Mouse (Mus musculus) granulocyte monocyte progenitor cell, adult 5-6 weeks (primary cell): Measurements from ENCODE around the gene Nsun5. TPM values are rescaled to one million over a fixed set of nuclear protein-coding genes. Genes with fewer than 3 reads are reported as not detected.

ENCODE experiments used
- ATAC-seq: replicated peaks from 2 replicates; pipeline ENCODE4 v1.8.0; 2016; ENCODE audit warnings: mild to moderate bottlenecking, moderate TSS enrichment, inconsistent platforms; ENCODE audit not compliant: poor library complexity, severe bottlenecking
- total RNA-seq, 2 experiments: library from RNA; stranded (forward) in 1 of 2; stranded (reverse) in 1 of 2; fragments of 200-712, 200-1000 nt in 1 of 2; fragments of >200 nt in 1 of 2; fragmentation: Nextera tagmentation in 1 of 2; gene quantifications; 2 replicates each; pipeline ENCODE4 v1.2.3; 2014 to 2017

Gene Nsun5
- 23.9 and 30.8 TPM in 2 replicates for total RNA-seq (2014; fragmentation: Nextera tagmentation)
- total RNA-seq (2017): 22.7 and 23.3 TPM in 2 replicates

DNA sequence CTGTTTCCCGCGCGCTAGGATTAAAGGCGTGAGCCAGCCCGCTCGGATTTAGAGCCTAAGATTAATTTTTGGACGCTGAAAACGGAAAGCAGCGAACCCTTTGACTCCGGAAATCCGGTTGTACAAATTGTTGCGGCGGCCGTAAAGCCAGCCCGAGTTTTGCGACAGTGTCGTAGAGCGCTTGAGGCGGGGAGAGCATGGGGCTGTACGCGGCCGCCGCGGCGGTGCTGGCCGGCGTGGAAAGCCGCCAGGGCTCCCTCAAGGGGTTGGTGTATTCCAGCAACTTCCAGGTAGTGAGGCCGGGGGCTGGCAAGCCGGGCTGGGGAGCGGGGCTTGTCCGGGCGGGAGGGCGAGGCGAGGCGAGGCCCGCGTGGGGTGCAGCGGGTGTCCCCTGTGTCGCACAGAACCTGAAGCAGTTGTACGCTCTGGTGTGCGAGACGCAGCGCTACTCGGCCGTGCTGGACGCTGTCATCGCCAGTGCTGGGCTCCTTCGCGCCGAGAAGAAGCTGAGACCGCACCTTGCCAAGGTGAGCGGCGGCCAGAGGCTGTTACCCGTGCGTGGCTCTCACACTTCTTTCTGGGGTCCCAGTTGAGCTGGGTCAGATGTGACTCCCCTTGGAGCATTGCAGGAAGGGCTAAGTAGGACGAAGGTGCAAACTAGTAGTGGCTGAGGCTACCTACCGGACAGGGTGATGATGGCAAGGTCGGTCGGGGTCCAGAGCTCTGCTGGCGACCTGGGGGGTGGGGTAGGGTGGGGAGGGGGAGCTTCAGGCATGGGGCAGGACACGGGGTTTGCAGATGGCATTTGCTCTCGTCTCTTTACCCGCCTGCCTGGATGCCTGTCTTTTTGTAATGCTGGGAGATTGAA is at the start of gene Nsun5:
Gene Nsun5 (plus strand): TSS at position 167 of the 868 bp plus-strand sequence.
- ATAC-seq: peak; percentile 77

DNA sequence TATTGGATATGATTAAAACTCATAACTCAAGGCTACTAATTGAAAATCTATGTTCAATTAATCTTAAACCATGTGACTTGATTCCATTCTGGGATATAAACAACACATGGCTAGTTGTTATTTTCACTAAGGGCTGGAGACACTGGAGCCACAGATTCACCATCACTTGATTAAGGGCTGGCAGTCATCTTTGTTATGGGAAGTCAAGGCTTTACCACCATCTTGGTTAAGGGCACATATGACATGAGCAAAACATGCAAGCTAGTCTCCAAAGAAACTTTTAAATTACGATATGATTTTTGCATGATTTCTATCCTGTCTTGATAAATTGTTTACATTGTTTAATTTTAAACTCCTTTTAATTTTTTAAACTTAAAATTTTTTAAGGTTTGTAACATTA is 47.6 kb upstream of the Nsun5 start:
- ATAC-seq: no peak

DNA sequence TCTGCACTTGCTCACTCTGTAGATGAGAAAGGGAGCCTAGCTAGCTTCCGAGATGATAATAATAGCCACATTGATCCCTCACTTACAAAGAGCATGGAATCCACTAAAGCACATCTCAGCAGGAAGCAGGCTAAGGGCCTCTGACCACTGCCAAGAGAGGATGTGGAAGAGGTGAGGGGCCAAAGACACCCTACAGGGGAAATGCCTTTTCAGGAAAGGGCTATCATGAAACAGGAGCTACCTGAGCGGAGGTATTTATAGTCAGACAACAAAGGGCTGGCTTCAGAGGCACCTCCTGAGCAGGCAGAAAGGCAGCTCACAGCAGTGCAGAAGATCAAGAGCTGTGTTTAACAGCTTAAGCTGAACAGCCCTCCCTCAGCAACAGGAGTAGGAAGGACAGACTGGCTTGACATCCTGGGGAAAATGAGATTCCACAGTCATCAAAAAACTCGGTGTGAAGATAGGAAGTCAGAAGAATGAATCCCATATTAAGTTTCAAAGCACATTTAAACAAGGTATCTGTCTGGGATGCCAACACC is 43.6 kb upstream of the Nsun5 start:
- no peak for ATAC-seq

DNA sequence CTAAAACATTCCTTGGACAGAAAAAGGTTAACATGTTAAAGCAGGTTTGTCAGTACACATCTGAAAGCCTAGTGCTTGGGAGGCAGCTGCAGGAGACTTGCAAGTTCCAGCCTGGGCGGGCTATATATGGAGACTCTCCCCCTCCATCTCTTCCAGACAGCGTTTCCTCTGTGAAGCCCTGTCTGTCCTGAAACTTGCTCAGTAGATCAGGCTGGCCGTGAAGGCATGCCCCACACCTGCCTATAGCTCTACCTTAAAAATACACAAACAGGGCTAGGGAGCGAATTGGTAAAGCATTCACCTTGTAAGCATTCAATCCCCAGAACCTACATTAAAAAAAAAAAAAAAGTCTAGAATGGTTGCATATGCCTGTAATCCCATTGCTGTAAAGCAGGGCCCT is 40.3 kb upstream of the Nsun5 start:
- no peak for ATAC-seq

DNA sequence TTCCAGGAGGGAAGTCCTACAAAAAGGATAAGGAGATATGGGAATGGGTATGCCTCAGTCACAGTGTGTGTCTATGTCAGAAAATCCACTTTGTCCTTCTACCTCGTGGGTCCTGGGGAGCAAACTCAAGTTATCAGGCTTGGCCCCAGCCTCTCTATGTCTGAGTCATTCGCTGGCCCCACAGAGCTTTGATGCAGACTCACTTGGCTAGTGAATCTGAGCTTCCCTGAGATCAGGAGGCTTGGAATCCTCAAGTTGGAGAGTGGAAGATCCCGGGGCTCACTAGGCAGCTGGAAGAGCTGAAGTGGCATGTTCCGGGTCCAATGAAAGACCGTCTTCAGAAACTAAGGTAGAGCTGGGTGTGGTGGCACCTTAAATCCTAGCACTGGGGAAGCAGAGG is 39.6 kb upstream of the Nsun5 start:
- no peak for ATAC-seq

DNA sequence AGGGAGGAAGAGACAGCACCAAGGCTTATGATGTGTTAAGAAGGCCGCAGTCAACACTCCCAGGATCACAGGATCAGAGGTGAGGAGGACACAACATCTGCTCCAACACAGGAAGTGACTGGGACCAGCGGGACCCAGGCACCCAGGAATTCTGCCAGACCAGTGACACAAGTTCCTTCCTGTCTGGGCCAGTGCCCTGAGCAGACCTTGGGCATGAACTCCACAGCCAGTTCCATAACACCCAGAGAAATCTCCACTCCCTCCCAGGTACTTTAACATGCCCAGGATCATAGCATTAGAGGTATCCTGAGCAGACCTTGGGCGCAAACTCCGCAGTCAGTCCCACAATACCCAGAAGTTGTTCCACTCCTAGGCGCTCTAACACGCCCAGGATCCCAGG is 38.6 kb upstream of the Nsun5 start:
- no peak for ATAC-seq

DNA sequence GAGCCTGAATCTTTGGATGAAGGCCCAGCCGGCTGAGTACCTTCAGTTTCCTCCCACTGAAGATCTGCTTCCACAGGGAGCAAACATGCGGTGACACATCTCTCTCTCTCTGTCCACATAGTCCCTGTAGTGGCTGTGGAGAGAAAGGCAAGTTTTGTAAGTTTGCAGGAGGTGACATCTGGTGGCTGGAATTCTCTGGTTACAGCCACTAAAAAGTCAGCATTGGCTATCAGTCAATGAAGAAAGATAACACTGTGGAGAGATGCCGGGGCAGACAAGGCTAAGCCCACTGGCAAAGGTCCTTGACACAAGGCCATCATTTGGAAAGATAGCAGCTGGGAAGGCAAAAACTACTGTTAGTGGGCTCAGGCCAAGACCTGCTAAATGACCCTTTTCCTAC is 32.2 kb upstream of the Nsun5 start:
- no peak for ATAC-seq

DNA sequence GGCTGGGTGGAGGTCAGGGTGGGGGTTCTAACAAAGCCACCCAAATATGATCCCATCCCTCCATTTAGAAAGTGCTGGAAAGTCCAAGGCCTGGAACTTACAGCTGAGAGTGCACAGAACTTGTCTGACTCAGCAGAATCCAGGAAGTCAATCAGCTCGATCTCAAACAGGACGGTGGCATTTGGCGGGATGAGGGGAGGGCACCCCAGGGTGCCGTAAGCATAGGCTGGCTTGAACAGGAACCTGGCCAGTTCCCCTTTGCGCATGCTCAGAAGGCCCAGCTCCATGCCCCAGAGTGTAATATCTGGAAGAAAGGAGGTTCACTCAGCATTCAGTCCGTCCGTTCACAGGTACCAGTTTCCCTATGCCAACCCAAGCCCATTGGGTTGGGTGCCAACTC is 23.8 kb upstream of the Nsun5 start:
- peak; percentile 82 for ATAC-seq

DNA sequence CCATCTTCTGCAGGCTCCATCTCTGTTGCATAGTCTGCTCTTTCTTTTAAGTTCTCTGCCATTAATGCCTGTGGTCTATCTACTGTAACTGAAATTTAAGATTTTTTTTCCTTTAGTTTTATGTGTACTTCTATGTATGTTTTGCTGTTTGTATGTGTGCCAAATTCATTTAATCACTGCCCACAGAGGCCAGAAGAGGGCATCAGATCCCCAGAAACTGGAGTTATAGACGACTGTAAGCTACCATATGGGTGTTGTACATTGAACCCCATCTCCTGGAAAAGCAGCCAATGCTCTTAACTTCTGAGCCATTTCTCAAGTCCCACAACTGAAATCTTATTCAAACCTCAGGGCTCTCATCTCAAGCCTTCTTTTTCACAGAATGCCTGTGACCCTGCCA is 23.3 kb upstream of the Nsun5 start:
- peak; percentile 58; the same call in 1 of the 2 replicates for ATAC-seq

DNA sequence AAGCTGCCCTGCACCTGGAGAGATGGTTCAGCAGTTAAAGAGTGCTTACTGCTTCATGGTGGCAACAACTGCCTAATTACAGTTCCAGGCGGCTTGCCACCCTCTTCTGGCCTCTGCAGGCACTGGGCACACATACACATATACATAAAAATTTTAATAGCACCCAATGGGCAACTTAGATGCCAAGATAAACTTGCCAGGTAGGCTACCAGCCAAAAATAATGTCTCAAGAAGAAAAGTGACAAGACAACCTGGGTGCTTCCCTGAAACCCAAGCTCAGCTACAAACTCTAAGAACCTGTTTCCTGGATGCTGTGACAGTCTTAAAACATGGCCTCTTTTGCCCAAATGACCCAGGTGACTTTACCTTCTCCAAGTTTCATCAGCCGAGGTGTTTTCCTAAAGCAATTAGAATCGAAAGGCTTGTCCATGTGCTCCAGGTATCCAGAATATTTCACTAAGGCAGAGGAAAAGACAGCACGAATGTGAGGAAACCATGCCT is 22.2 kb upstream of the Nsun5 start:
- ATAC-seq: no peak

DNA sequence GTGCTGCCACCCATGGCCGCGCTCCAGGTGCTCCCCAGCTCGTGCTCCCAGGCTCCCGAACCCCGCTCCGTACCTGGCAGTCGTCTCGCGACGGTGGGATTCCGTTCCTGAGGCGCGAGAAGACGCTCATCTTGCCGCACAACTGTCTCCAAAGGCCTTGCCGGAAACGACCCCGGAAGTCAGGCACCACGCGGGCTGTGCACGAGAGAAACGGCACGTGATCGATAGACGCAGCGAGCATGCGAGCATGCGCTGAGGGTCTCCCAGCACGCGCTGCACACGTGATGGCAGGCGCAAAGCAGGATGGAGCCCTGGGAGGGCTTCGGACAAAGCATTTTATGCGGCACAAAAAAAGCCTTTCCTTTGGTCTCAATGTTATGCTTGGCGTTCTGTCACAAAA is 19.9 kb upstream of the Nsun5 start, which contains the start of gene Fkbp6:
Gene Fkbp6 (minus strand): TSS at position 183 of the 400 bp plus-strand sequence.
- ATAC-seq: no peak

DNA sequence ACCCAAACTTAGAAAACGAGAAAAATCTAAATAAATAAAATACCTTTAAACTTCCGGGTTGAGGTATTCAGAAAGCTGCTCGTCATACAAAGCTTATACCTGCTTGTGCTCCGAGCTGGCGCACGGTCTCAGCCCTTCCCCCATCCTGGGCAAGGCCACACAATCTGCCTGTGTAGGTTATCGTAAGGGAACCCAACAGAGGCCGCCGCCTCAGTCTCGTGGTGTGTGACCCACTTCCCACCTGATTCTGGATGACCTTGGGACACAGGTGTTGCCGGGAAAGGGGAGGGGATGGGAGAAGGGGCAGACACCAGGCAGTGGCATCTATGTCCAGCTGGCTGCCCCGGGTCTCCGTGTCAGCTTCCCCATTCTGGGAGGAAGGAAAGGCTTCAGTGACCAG is 18.1 kb upstream of the Nsun5 start:
- ATAC-seq: 0 out of 2 replicates have a peak, but pooled peaks have one; percentile 27

DNA sequence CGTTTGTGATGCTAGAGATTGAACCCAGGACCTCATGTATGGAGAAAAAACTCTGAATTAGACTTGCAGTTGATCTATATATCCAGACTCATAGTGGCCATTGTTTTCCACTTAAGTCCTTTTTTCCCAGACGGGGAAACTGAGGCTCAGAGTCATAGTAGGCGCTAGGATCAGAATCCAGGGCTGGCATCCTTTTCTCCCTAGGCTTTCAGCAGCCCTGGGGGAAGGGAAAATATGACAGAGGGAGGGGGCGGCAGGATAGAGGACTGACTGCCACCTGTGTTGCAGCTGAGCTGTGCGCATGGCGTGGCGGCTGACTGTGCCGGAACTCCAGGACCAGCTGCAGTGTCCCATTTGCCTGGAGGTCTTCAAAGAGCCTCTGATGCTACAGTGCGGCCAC is 16.8 kb upstream of the Nsun5 start, which contains the start of gene Trim50:
Gene Trim50 (plus strand): TSS at position 301 of the 400 bp plus-strand sequence.
- no peak for ATAC-seq

DNA sequence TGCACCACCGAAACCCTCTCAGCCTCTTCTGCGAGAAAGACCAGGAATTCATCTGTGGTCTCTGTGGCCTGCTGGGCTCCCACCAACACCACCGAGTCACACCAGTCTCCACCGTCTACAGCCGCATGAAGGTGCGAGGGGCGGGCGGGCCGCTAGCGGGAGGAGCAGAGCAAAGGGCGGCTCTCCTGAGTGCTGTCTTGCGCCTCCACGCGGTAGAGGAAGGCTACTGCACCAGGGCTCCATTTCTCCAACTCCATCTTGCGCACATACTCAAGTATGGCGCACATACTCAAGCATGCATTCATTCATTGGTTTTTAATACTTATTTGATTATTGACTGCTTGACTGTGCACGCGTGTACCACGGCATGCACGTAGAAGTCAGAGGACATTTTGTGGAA is 16.2 kb upstream of the Nsun5 start:
- ATAC-seq: peak; percentile 61; the same call in 1 of the 2 replicates

DNA sequence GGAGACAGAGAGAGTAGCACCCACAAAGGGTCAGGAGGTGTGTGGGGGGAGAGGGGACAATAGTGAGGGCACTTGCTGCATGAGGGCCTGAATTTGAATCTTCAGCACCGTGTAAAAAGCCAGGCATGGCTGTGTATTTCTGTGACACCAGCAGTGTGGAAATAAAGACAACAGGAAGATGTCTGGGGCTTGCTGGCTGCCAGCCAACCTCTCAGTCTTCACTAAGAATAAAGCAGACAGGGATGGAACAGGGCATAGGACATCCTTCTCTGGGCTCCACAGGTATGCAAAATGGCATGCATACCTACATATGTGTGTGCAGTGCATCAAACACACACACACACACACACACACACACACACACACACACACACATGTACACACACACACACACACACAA is 13.7 kb upstream of the Nsun5 start:
- no peak for ATAC-seq

DNA sequence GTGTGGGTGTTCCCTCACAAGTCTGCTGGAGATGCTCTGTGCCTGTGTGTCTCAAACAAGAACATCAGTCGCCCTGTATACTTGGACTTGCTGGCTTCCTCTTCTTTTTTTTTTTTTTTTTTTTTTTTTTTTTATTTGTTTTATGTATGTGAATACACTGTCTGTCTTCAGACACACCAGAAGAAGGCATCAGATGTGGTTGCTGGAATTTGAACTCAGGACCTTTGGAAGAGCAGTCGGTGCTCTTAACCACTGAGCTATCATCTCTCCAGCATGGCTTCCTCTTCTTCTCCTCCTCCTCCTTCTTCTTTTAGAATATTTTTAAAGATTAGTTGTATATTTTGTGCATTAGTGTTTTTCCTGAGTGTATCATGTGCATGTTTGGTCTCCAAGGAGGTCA is 12.2 kb upstream of the Nsun5 start:
- no peak for ATAC-seq

DNA sequence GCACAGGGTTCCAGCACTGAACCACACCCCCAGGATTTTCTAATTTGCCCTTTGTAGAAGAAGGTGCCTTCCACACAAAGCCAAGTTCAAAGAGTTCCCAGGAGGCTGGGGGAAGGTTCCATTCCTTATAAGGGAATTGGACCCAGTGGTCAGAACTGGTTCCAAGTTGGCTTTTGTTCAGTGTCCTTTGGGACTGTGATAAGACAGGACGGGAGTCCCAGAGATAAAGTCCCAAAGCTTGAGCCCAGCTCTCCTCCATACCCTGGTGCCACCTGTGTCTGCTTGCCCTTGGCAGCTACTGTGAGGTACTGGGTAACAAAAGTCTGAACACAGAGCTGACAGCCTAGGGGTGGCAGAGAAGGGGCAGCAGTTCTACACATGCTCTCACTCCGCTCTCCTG is 10.0 kb upstream of the Nsun5 start:
- no peak for ATAC-seq

DNA sequence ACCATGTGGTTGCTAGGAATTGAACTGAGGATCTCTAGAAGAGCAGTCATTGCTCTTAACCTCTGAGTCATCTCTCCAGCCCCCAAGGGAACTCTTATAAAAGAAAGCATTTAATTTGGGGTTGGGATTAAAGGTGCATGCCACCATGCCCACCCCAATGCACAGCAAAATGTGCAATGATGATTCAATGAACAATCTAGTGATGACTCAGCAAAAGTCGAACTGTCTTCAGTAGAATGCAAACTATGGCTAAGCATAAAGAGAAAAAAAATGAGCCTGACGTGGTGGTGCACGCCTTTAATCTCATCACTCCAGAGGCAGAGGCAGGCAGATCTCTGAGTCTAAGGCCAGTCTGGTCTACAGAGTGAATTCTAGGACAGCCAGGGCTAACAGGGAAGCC is 7.2 kb upstream of the Nsun5 start:
- no peak for ATAC-seq

DNA sequence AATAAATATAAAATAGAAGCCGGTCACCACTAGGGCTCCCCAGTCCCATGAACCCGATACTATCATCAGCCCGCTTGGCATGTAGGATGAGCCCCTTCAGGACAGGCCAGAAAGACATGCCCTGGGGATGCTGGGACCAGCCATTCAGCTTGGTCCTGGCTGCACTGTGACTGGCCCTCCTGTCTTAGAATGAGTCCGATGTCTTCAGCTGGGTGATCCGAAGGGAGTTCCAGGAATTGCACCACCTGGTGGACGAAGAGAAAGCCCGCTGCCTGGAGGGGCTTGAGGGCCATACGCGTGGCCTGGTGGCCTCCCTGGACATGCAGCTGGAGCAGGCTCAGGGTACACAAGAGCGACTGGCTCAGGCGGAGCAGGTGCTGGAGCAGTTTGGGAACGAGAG is 6.2 kb upstream of the Nsun5 start:
- peak; percentile 80 for ATAC-seq

DNA sequence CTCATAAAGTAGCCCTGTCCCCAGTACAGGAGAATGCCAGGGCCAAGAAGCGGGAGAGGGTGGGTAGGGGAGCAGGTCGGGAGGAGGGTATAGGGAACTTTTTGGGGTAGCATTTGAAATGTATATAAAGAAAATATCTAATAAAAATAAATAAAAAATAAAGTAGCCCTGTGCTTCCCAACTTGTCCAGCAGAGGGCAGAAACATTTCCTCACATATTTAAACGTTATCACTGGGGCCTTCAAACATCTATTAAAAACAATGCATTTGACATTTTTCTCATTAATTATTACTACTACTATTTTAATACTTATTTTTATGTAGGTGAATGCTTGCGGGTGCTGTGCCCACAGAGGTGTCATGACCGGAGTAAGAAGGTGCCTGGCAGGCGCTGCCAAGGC is 1.9 kb upstream of the Nsun5 start:
- ATAC-seq: no peak

DNA sequence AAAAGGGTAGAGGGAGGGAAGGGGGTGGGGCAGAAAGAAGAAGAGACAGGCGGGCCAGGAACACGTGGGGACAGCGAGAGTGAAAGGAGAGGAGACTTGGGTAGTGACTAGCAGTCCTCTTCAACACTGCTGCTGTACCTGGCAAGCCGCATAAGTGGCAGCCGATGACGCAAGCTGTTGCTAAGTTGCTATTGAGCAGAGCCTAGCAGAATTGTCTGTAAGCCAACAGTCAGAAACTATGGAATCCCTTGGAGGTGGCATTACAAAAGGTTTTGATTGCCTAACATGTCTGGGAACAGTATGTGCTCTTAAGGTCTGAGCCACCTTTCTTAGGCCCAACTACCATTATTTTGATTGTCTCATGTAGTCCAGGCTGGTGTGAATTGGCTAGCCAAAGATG is 1.4 kb upstream of the Nsun5 start:
- 0 out of 2 replicates have a peak, but pooled peaks have one; percentile 2 for ATAC-seq
